Mouse (Mus musculus) brain, adult 2 months (tissue): ENCODE measurements around the gene Afap1.

Experiments
- DNase-seq: peaks from one replicate; pipeline ENCODE4 v3.0.0; 2011; ENCODE audit warnings: low read depth, low spot score

The Afap1 gene

GRCm38 (mm10) chr5:35971841-35972578, 78.9 kb downstream of the Afap1 start:
- DNase-seq: peak; percentile 89

DNA sequence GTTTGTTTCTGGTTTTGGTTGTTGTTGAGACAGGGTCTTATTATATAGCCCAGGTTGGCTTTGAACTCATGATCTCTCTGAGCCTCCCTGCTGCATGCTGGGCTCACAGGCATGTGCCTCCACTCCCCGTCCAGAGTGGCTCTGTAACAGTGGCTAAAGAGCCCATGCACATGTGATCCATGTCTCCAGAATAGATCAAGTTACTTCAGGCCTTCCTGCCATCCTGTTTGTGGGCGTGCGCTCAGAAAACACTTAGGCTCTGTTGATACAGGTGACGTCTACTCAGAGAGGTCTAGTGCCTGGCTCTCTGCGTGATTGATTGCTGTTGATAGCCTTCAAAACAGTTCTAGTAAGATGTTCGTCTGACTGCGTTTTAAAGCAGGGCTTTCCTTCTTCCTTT, 79.6 kb downstream of the Afap1 start:
- no peak for DNase-seq

DNA sequence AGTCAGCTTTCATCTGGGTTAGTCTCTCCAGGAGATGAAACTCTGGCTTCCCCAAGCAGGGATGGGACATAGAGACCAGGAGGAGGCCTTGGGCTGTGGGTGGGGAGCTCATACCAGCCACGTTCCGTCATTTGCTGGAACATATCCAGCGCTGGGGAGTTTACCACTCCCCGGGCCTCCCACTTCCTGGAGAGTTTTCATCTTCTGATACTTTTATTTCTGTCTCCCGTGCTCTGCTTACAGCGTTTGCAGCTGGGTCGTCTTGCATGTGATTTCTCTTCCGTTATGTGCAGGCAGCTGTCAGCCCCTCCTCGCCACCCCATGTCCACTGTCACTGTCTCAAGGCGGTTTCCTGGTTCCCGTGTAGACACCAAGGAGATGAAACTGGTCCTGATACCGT, 80.7 kb downstream of the Afap1 start:
- DNase-seq: peak; percentile 51

DNA sequence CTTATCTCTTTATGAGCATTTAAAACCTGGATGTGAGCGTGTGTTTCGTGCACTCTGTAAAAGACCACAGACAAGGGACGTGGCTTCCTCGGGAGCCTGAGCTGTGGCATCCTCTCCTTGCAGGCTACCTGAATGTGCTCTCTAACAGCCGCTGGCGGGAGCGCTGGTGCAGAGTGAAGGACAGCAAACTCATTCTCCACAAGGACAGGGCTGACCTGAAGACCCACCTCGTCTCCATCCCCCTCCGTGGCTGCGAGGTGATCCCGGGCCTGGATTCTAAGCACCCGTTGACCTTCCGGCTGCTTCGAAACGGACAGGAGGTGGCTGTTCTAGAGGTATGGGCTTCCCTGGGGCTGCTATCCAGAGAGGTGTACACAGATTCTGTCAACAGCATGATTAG, 81.1 kb downstream of the Afap1 start:
- no peak for DNase-seq

DNA sequence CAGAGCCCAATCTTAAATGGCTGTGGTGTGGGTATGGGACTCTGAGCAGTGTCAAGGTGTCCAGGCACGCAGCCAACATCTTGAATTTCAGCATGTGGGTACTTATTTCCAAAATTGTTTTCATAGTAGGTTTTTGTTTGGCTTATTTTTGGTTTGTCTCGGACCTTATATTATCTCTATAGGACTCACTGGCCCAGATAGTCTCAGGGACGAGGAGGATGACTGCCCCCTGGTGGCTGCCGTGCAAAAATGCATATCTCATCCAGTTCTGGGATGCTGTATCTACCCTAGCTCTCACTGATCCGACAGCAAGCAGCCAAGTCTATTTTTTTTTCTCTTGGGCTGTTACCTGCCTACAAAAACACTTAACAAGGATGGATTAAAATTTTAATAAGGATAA, 82.6 kb downstream of the Afap1 start:
- DNase-seq: peak; percentile 82

DNA sequence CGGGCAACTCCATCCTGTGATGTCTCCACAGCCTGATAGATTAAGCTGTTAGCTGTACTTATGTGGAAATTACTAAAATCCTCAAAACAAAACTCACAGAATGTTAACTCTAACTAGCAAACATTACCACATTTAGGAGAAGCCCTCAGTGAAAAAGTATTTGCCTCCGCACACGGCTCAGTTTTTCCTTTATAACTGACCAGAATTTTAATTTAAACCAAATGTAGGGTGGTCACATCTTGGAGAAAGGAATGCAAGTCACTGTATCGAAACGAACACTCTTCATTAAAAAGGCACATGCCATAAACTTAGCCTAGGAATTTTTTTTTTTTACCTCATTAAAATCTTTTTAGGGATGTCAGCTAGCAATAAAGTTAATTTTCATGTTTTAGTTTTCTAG, 87.4 kb downstream of the Afap1 start:
- no peak for DNase-seq

GRCm38 (mm10) chr5:35981341-35981740, 88.2 kb downstream of the Afap1 start:
- no peak for DNase-seq

- peak; percentile 87 for DNase-seq
Measured at GRCm38 (mm10) chr5:35981976-35982375, 88.9 kb downstream of the Afap1 start.

- peak; percentile 87 for DNase-seq
Measured at GRCm38 (mm10) chr5:35985611-35986010, 92.5 kb downstream of the Afap1 start.

GRCm38 (mm10) chr5:35988085-35988484, 95.0 kb downstream of the Afap1 start:
- no peak for DNase-seq

- DNase-seq: no peak
Measured at GRCm38 (mm10) chr5:35989506-35989905, 96.4 kb downstream of the Afap1 start.

DNA sequence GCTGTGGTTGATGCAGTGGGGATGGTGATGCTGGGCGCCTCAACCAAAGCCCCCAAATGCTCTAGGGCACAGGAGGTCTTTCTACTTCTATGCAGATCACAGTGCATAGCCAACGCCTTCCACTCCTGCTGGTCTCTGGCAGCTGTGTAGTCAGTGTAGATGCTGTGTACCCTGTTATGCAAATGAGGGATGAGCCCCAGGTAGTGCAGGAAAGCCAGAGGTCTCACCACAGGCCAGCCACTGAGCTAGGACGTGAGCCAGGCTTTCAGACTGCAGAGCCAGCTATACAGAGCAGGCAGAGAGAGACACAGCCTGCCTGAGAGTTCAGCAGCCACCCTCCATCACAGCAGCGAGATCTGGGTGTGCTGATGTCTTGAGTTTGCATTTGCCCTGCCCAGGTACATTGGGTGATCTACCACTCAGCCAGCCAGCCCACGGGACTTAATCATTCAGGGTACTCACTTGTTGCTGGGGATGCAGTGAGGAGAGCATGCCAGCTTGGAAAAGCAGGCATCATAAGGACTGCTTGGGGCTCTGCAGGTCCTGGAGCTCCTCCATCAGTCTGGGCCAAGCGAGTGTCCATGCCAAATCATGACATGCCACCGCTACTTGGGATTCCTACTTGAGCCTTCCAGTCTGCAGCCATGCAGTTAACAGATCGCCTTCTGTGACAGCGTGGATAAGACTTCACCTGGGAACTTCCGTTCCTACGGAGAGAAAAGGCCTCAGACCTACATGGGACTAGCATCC, 97.0 kb downstream of the Afap1 start:
- DNase-seq: peak; percentile 79

DNA sequence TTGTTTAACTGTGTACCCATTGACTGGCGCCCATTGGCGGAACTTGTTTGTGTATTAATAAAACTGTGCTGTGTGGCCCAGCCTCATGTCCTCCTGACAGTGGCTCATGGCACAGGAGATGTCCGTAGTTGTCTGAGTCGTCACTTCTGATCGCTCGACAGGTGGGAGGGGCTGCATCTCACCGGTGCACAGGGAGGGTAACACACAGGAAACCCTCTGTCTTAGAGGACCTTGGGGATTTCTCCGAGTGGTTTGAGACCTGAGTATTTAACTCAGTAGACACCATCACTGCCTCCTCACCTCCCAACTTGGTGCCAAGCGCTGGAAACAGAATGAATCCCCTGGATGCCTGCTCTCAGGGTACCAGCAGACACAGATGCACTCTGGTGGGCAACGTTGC, 110.7 kb downstream of the Afap1 start:
- DNase-seq: no peak

- no peak for DNase-seq
Measured at GRCm38 (mm10) chr5:36006106-36006505, 113.0 kb downstream of the Afap1 start.

DNA sequence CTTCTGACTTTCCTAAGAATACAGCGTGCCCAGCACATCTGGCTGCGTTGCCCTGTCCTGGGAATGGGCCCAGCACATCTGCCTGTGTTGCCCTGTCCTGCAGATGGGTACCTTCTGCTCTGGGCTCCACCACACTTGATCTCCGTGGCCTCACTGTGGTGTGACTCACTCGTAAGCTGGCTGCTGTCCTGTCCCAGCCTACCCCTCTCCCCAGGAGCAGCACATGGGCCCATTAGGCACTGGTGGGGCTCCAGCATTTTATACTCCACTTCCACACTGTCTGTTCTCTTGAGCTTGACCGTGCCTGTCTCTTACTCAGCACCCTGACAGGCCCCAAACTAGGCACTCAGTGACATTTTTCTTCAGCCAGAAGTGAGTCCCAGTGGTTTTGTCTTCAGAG, 113.5 kb downstream of the Afap1 start:
- no peak for DNase-seq

DNA sequence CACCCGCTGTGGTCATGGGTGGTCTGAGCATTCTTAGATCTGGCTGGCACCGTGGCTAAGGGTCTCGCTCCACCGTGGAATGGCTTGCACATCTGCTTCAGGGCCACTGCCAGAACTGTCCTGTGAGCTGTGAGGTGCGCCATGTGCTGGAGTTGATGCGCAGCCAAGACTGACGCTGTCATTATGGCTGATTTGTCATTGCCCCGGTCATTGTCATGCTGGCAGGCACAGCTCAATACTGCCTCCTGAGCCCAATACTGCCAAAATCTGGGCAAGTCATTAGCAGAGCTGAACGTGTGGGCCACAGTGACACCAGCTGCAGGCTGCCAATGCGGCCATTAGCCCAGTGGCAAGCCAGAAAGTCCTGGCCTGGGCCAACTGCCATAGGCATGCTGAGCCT, 114.5 kb downstream of the Afap1 start:
- peak; percentile 76 for DNase-seq

- DNase-seq: no peak
Measured at GRCm38 (mm10) chr5:36009405-36009804, 116.3 kb downstream of the Afap1 start.

DNA sequence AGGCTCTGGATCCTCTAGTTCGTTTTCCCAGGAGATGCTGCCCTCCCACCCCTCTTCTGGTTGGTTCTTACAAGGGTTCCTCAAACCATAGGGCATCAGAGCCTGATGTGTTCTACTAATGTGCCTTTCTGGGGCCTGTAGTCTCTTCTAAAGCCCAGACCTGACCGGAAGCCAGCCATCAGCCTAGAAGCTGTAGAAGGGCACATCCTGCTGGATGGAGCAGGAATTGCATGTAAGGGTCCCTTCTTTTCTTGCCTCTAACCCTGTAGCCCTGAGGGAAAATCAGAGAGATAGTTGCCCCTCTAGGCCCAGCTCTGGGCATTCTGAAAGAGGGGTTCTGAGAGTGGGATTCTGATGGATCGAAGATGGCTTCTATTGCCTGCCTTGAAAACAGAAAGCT, 125.2 kb downstream of the Afap1 start:
- DNase-seq: no peak

- DNase-seq: no peak
Measured at GRCm38 (mm10) chr5:36021091-36021490, 128.0 kb downstream of the Afap1 start.

DNA sequence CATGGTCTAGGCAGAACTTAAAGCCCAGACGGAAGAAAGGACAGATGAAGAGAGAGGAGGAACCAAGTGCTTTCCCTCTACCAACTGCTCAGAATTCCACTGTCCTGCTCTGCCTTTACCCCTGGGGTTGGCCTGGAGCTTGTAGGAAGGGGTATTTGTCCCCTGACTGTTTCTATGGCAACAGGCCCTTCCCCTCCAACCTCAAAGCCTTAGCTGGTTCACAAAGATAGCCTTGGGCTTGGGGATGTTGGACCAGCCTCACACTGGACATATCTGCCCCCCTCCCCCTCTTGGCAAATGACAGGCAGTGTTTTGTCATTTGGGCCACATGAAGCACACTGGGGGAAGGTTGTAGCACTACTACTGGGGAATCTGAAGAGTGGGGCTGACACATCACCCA, 129.2 kb downstream of the Afap1 start:
- no peak for DNase-seq

- DNase-seq: peak; percentile 28
Measured at GRCm38 (mm10) chr5:36024003-36024685, 131.0 kb downstream of the Afap1 start.

- peak; percentile 52 for DNase-seq
Measured at GRCm38 (mm10) chr5:36025076-36025475, 132.0 kb downstream of the Afap1 start.
